Mouse (Mus musculus) hindbrain, embryonic 15.5 days (tissue): ENCODE data around the gene Foxred2. TPM values are rescaled to one million over a fixed set of nuclear protein-coding genes. Genes with fewer than 3 reads are reported as not detected.

Experiments used
- polyA plus RNA-seq: library from polyadenylated mRNA; unstranded; fragments of >200 nt; fragmentation: Nextera tagmentation; extraction: Ambion mirVana; gene quantifications from 2 replicates; pipeline ENCODE4 v1.2.1, GENCODE M21; 2015

Gene Foxred2
- polyA plus RNA-seq, 1 experiment from 2014 or later = 9.1 TPM

Other genes starting within 250 kb of the Foxred2 start
- 0.37 TPM in 1 of 2 replicates, not detected in the other for gene Apol9b, start 227.7 kb downstream of the Foxred2 start, polyA plus RNA-seq
- gene Apol8, start 199.7 kb downstream of the Foxred2 start, polyA plus RNA-seq = 0.22 and 0.25 TPM in 2 replicates
- 11.8 and 12.0 TPM in 2 replicates for gene Myh9, start 114.5 kb downstream of the Foxred2 start, polyA plus RNA-seq
- 211 and 212 TPM in 2 replicates for gene Txn2, start 27.7 kb downstream of the Foxred2 start, polyA plus RNA-seq
- 170 TPM in 2 replicates for gene Eif3d, start 14.1 kb upstream of the Foxred2 start, polyA plus RNA-seq
- gene Cacng2, start 163.3 kb upstream of the Foxred2 start, polyA plus RNA-seq = 16.5 and 17.4 TPM in 2 replicates
- 102 and 109 TPM in 2 replicates for gene Ift27, start 217.4 kb upstream of the Foxred2 start, polyA plus RNA-seq
- gene Pvalb, start 249.7 kb upstream of the Foxred2 start, polyA plus RNA-seq = 7.6 and 9.0 TPM in 2 replicates